Mouse (Mus musculus): ENCODE data around the gene Atp11a. TPM values are rescaled to one million over a fixed set of nuclear protein-coding genes. Genes with fewer than 3 reads are reported as not detected.

Gene Atp11a
- 1.4 to 1.9 TPM (median 1.7 TPM) in 4 replicates for total RNA-seq (2023)

DNA sequence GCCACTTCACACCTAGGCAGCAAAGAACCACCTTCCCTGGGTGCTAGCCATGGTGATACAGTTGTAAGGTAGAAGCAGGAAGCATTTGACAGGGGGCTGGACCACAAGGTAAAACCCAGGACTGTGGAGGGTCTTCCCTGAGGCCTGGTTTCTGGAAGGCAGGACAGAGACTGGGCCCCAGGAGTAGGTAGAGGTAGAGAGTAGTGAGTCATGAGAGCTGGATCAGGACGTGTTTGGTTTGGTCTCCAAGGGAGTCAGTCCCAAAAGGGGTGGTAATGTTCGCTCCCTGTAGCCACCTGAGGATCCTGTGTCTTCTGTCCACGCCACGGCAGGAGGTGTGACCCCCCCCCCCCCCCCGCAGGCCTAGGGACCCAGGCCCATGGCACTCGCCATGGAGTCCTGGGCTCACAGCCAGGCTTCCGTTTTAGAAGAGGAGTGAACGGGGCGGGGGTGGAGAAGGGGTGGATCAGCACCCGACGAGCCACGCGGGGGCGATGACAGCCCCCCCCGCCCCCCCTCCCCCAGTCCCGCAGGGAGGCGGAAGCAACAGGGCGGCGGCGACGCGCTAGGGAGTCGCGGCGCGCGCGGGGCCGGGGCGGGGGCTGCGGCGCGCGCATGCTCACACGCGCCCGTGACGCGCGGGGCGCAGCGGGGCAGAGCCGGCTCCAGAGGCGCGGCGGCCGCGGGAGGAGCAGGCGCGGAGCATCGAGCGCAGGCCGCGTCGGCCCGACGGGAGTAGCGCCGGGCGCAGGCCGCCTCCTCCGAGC is at the start of gene Atp11a:
Gene Atp11a (plus strand): TSS at position 624 of the 767 bp plus-strand sequence.

DNA sequence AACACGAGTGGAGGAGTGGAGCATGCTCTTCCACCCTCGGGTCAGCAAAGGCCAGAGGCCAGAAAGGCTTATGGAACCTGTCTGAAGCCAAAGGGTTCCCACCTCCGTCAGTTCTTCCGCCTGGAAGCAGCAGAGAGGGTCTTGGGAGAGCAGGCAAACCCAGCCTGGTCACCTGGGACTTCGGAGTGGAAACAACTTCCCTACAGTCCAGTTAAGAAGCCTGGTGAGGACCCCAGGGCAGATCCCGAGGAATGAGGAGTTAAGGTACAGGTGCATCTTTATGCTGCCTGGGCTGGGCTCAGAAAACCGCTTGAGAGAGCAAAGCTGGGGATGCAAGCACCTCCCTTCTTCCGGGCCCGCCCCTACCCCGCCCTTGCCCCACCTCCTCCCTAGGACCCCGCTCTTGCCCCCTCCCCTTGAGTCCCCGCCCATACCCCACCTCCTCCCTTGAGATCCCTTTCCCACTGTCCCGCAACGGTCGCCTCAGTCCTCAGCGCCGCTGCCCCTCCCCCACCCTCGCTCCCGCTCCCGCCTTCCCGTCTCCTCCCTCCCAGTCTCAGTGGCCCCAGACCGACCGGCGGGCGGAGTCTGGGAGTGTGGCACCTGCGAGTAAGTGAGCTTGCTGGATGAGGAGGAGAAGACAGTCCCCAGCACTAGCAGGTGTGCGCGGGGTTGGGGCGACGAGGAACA is 116.7 kb downstream of the Atp11a start, which contains the start of gene Mcf2l:
Gene Mcf2l (plus strand): TSS at position 450 of the 690 bp plus-strand sequence.

Other genes with a start within 250 kb of the Atp11a start
- not detected in 4 replicates for gene Spaca7, start 184.0 kb upstream of the Atp11a start, total RNA-seq (2023)
- gene Tubgcp3, start 84.8 kb upstream of the Atp11a start, total RNA-seq (2023) = 48.9 to 55.8 TPM (median 52.4 TPM) in 4 replicates
- gene Mcf2l, start 116.8 kb downstream of the Atp11a start, total RNA-seq (2023) = 0.72 to 1.2 TPM in 2 of 4 replicates, not detected in the others

All from B cell, adult 62 days (primary cell).